Mouse (Mus musculus): ENCODE results near the gene Rpl14. TPM values are rescaled to one million over a fixed set of nuclear protein-coding genes. Genes with fewer than 3 reads are reported as not detected.
A peak's percentile ranks its signal among the peaks of the same experiment; 100 is the strongest.

Rpl14 gene
- polyA plus RNA-seq, 2 experiments = 1,112 to 1,322 TPM

DNA sequence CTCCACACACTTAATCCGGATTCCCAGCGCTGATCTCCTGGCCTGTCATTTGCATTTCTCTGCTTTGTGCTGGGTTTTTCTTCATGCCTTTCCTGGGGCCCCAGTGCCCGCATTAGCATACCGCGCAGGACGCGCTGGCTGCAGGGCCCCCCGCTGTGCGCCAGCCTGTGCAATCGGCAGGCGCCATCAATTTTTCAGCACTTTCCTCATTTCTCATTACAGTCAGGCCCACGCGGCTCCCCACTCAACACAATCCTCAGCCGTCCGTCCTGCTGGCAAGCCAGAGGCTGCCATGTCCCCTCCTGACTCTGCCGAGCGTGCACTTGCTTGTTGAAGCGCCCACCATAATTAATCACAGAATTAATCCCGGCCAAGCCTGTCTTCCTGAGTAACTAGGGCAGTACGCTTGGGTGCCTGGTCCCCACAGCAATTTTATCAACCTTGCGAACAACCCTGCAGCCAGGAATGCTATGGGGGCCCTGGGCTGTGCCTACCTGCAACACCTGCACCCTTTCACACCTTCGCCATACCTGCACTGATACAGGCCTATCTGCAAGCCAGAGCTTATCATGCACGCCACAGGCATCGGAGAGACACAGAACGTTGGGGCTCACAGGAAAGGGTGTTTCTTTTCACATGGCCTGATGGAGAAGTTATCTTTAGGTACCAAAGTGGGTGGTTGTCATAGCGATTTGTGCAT, 48.6 kb downstream of the Rpl14 start:
- Histone ChIP-seq H3K36me3 (ENCODE audit: control insufficient read depth, insufficient read depth, low read length) (no peaks in the 10 kb centered on the region), H3K27me3 (ENCODE audit: control insufficient read depth, insufficient read depth, low read length) (no peaks in the 10 kb centered on the region), H3K4me1 (ENCODE audit: control insufficient read depth, insufficient read depth, low read length) (peaks cover 6% of the 10 kb centered on the region), H3K9me3 (ENCODE audit: control insufficient read depth, low read length) (peaks cover 6% of the 10 kb centered on the region), H3K27ac (replicated peaks; ENCODE audit: low read depth, low read length) (no peak overlapping the region), H3K9ac (ENCODE audit: low read depth, low read length, severe bottlenecking) (peak overlapping the region; percentile 36), H3K4me3 (replicated peaks; ENCODE audit: low read length) (peak overlapping the region; percentile 14; the same call in 1 of the 2 replicates), H3K4me2 (replicated peaks; ENCODE audit: low read depth, low read length, severe bottlenecking) (peak overlapping the region; percentile 47)
- ATAC-seq (ENCODE audit: low FRiP score, low read depth) (0 out of 2 replicates have a peak, but pooled peaks have one; percentile 12), DNase-seq (ENCODE audit: low spot score) (peak; percentile 15)
- no peak for TF ChIP-seq POLR2A (IDR thresholded peaks at IDR 0.05; ENCODE audit: borderline replicate concordance, extremely low read depth, insufficient read depth, insufficient read length)
- WGBS = 9% methylated on average over 26 of the region's 26 CpGs

DNA sequence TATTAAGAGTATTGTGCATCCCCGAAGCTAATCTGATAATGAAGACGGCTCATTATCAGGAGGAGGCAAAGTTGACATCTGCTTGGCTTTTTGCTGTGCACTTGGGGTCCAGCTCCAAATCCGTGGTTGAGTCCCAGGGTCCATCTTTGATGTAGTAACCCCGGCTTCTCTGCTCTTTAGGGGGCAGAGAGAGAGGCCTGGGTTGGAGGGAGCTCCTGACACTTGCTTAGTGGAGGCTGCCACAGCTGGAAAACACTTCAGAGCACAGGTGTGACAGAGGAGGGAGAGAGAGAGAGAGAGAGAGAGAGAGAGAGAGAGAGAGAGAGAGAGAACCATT, 49.1 kb downstream of the Rpl14 start:
- no peak for TF ChIP-seq POLR2A (IDR thresholded peaks at IDR 0.05; ENCODE audit: borderline replicate concordance, extremely low read depth, insufficient read depth, insufficient read length)
- H3K36me3 ChIP-seq (ENCODE audit: control insufficient read depth, insufficient read depth, low read length) = no peaks in the 10 kb centered on the region
- H3K4me1 ChIP-seq (ENCODE audit: control insufficient read depth, insufficient read depth, low read length) = peaks cover 6% of the 10 kb centered on the region
- peaks cover 11% of the 10 kb centered on the region for H3K9me3 ChIP-seq (ENCODE audit: control insufficient read depth, low read length)
- ATAC-seq (ENCODE audit: low FRiP score, low read depth) (no peak), DNase-seq (ENCODE audit: low spot score) (no peak)
- WGBS = 54% methylated on average over 4 of the region's 4 CpGs
- H3K27me3 ChIP-seq (ENCODE audit: control insufficient read depth, insufficient read depth, low read length) = no peaks in the 10 kb centered on the region
- H3K4me2 ChIP-seq (replicated peaks; ENCODE audit: low read depth, low read length, severe bottlenecking) = no peak overlapping the region
- H3K9ac ChIP-seq (ENCODE audit: low read depth, low read length, severe bottlenecking) = no peak overlapping the region
- no peak overlapping the region for H3K27ac ChIP-seq (replicated peaks; ENCODE audit: low read depth, low read length)
- no peak overlapping the region for H3K4me3 ChIP-seq (replicated peaks; ENCODE audit: low read length)

Other genes starting within 250 kb of the Rpl14 start
- gene Eif1b, start 79.2 kb upstream of the Rpl14 start, polyA plus RNA-seq (2012; rRNA removed) = 96.3 and 101 TPM in 2 replicates
- gene Eif1b, start 79.2 kb upstream of the Rpl14 start, polyA plus RNA-seq (2014; fragmentation: Nextera tagmentation; extraction: Ambion mirVana) = 171 and 191 TPM in 2 replicates
- gene Entpd3, start 31.6 kb upstream of the Rpl14 start, polyA plus RNA-seq (2012; rRNA removed) = 4.5 and 4.9 TPM in 2 replicates
- gene Entpd3, start 31.6 kb upstream of the Rpl14 start, polyA plus RNA-seq (2014; fragmentation: Nextera tagmentation; extraction: Ambion mirVana) = 2.2 and 2.4 TPM in 2 replicates

All from limb, embryonic 14.5 days (tissue).